Mouse (Mus musculus): ENCODE results near the gene F2rl1. TPM values are rescaled to one million over a fixed set of nuclear protein-coding genes. Genes with fewer than 3 reads are reported as not detected.

Gene F2rl1
- polyA plus RNA-seq, 1 experiment, result not detected

DNA sequence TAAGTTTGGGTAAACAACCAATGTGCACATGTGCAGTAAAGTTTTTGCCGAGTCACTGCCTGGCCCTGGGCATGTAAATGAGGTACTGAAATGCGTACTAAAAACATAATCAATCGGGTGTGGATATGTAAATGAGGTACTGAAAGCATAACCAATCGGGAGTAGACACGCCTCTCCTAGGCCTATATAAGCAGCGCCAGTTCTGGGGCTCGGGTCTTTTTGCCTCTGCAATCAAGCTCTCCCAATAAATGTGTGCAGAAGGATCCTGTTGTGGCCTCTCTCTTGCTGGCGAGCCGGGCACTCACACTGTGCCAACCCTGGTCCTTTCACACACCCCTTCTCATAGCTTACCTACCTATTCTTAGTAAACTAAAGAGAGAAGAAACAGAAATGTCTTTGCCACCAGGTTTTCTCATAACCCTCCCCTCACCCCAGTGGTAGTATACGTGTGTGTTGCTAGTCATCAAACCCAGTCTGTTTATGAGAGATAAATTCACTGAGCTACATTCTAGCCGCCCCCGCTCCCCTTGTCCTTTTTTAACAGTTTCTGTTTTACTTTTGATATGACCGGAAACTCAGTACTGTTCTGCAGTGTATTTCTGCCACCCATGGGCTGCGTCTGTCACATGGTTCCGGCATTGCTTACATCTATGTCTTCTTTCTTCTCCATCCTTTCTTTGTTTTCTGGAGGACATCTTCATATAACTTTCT is 42.0 kb upstream of the F2rl1 start:
- Histone ChIP-seq H3K36me3 (ENCODE audit: control insufficient read depth, insufficient read depth) (no peaks in the 10 kb centered on the region), H3K79me2 (ENCODE audit: control insufficient read depth, insufficient read depth) (no peaks in the 10 kb centered on the region), H3K4me3 (no peak overlapping the region), H3K4me2 (ENCODE audit: low read depth) (no peak overlapping the region), H3K27me3 (ENCODE audit: control insufficient read depth, insufficient read depth, insufficient read length) (no peaks in the 10 kb centered on the region), H3ac (ENCODE audit: control insufficient read depth, insufficient read length) (no peak overlapping the region)
- TF ChIP-seq REST (IDR thresholded peaks at IDR 0.05; ENCODE audit: insufficient read depth, insufficient read length), result no peak
- TF ChIP-seq SRF (IDR thresholded peaks at IDR 0.05; ENCODE audit: control insufficient read depth, insufficient read length, low read depth), result no peak
- no peak for TF ChIP-seq POLR2AphosphoS2 (IDR thresholded peaks at IDR 0.05; ENCODE audit: insufficient read length, low read depth)
- TF ChIP-seq CEBPB (IDR thresholded peaks at IDR 0.05; ENCODE audit: insufficient read depth, poor library complexity, severe bottlenecking), result no peak
- TF ChIP-seq MYOD1 (IDR thresholded peaks at IDR 0.05; ENCODE audit: control insufficient read depth in 1 of 3, insufficient read length in 2 of 3, low read depth in 2 of 3), result no peak
- no peak for TF ChIP-seq E2F4 (IDR thresholded peaks at IDR 0.05; ENCODE audit: insufficient read depth)

DNA sequence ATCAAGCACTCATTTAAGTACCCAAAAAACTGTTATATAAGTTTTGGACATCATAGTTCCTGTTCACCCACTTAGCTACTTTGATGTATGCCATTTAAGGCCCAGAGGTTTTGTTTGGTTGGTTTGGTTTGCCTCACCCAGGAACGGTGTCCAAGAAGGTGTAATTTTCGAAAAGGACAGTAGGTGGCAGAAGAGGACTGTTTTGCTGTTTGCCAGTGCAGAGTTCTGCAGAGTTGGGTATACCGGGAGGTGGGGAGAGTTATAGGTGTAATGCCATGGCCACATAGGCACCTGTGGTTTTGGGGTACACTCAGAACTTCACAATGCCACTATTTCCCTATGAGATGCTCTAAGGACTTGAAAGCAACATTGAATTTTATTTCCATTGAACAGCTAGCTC is 38.7 kb upstream of the F2rl1 start:
- Histone ChIP-seq H3K4me3 (no peak overlapping the region), H3K27me3 (ENCODE audit: control insufficient read depth, insufficient read depth, insufficient read length) (no peaks in the 10 kb centered on the region), H3K79me2 (ENCODE audit: control insufficient read depth, insufficient read depth) (no peaks in the 10 kb centered on the region), H3K4me2 (ENCODE audit: low read depth) (no peak overlapping the region), H3ac (ENCODE audit: control insufficient read depth, insufficient read length) (no peak overlapping the region), H3K36me3 (ENCODE audit: control insufficient read depth, insufficient read depth) (no peaks in the 10 kb centered on the region)
- TF ChIP-seq REST (IDR thresholded peaks at IDR 0.05; ENCODE audit: insufficient read depth, insufficient read length), result no peak
- TF ChIP-seq SRF (IDR thresholded peaks at IDR 0.05; ENCODE audit: control insufficient read depth, insufficient read length, low read depth), result no peak
- no peak for TF ChIP-seq POLR2AphosphoS2 (IDR thresholded peaks at IDR 0.05; ENCODE audit: insufficient read length, low read depth)
- no peak for TF ChIP-seq POLR2A (IDR thresholded peaks at IDR 0.05; ENCODE audit: insufficient read length, low read depth)
- no peak for TF ChIP-seq E2F4 (IDR thresholded peaks at IDR 0.05; ENCODE audit: insufficient read depth)
- TF ChIP-seq TCF12 (IDR thresholded peaks at IDR 0.05; ENCODE audit: insufficient read depth, poor library complexity, severe bottlenecking), result no peak
- TF ChIP-seq TCF3 (IDR thresholded peaks at IDR 0.05; ENCODE audit: insufficient read length, low read depth), result no peak
- TF ChIP-seq CEBPB (IDR thresholded peaks at IDR 0.05; ENCODE audit: insufficient read depth, poor library complexity, severe bottlenecking), result no peak
- no peak for TF ChIP-seq MYOG (IDR thresholded peaks at IDR 0.05; ENCODE audit: control insufficient read depth in 1 of 3, insufficient read depth in 1 of 3, insufficient read length in 2 of 3, low read depth in 2 of 3)
- no peak for TF ChIP-seq MYOD1 (IDR thresholded peaks at IDR 0.05; ENCODE audit: control insufficient read depth in 1 of 3, insufficient read length in 2 of 3, low read depth in 2 of 3)
- no peak for TF ChIP-seq MAX (IDR thresholded peaks at IDR 0.05; ENCODE audit: low read depth)
- no peak for TF ChIP-seq USF1 (IDR thresholded peaks at IDR 0.05; ENCODE audit: low read depth)

DNA sequence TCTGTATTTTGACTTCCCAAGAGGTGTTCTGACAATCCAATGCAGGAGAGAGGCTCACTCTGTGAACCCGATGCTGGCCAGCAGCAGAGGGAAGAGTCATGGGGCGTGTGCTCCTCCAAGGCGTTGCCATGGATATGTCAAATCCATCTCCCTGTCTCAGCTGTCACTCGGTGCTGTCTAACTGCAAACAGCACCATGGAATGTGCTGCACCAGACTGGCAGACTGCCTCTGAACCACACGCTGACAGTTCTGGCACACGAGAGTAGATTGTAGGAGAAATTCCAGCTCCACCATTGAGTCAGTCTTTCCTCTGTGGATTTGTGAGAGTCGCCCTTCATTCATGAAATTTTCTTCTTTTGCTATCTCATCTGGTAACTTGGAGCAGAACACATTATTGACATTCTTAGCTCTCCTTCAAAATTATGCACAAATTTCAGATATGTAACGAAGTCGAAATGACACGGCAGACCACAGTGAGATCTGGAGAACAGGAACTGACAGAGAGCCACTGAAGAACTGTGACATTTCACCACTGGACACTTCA is 38.1 kb upstream of the F2rl1 start:
- Histone ChIP-seq H3K36me3 (ENCODE audit: control insufficient read depth, insufficient read depth) (no peaks in the 10 kb centered on the region), H3K79me2 (ENCODE audit: control insufficient read depth, insufficient read depth) (no peaks in the 10 kb centered on the region), H3K4me2 (ENCODE audit: low read depth) (no peak overlapping the region), H3K27me3 (ENCODE audit: control insufficient read depth, insufficient read depth, insufficient read length) (no peaks in the 10 kb centered on the region), H3ac (ENCODE audit: control insufficient read depth, insufficient read length) (no peak overlapping the region), H3K4me3 (no peak overlapping the region)
- TF ChIP-seq CEBPB (IDR thresholded peaks at IDR 0.05; ENCODE audit: insufficient read depth, poor library complexity, severe bottlenecking) (no peak), MYOG (IDR thresholded peaks at IDR 0.05; ENCODE audit: control insufficient read depth in 1 of 3, insufficient read depth in 1 of 3, insufficient read length in 2 of 3, low read depth in 2 of 3) (peak in 1 of 3 experiments; percentile 15), MYOD1 (IDR thresholded peaks at IDR 0.05; ENCODE audit: control insufficient read depth in 1 of 3, insufficient read length in 2 of 3, low read depth in 2 of 3) (peak in 1 of 3 experiments; percentile 32)

DNA sequence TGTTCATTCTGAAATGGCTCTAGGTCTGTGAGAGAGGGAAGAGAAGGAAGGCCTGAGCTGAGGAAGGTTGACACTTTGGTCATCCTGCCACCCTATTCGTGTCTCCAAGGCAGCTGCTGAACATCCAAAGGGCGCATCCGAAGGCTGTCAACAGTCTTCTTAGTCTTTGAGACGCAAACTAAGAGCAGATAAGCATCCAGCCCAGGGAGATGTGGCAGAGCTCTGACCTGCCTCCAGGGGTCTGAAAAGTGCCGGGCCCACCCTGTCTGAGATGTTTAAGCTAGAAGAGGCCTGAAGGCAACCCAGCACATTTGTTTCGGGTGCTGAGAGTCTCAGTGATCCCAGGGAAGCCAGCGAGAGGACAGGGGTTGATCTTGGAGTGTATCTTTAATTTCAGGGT is 32.3 kb upstream of the F2rl1 start:
- no peak overlapping the region for H3K4me3 ChIP-seq
- H3K36me3 ChIP-seq (ENCODE audit: control insufficient read depth, insufficient read depth), result no peaks in the 10 kb centered on the region
- no peak for TF ChIP-seq REST (IDR thresholded peaks at IDR 0.05; ENCODE audit: insufficient read depth, insufficient read length)
- TF ChIP-seq CEBPB (IDR thresholded peaks at IDR 0.05; ENCODE audit: insufficient read depth, poor library complexity, severe bottlenecking), result no peak
- no peak for TF ChIP-seq POLR2AphosphoS2 (IDR thresholded peaks at IDR 0.05; ENCODE audit: insufficient read length, low read depth)
- TF ChIP-seq MAX (IDR thresholded peaks at IDR 0.05; ENCODE audit: low read depth), result no peak
- no peak for TF ChIP-seq SRF (IDR thresholded peaks at IDR 0.05; ENCODE audit: control insufficient read depth, insufficient read length, low read depth)
- no peak for TF ChIP-seq TCF3 (IDR thresholded peaks at IDR 0.05; ENCODE audit: insufficient read length, low read depth)
- no peak for TF ChIP-seq MYOD1 (IDR thresholded peaks at IDR 0.05; ENCODE audit: control insufficient read depth in 1 of 3, insufficient read length in 2 of 3, low read depth in 2 of 3)
- no peak for TF ChIP-seq USF1 (IDR thresholded peaks at IDR 0.05; ENCODE audit: low read depth)
- TF ChIP-seq TCF12 (IDR thresholded peaks at IDR 0.05; ENCODE audit: insufficient read depth, poor library complexity, severe bottlenecking), result no peak
- TF ChIP-seq E2F4 (IDR thresholded peaks at IDR 0.05; ENCODE audit: insufficient read depth), result no peak
- no peak for TF ChIP-seq POLR2A (IDR thresholded peaks at IDR 0.05; ENCODE audit: insufficient read length, low read depth)
- TF ChIP-seq MYOG (IDR thresholded peaks at IDR 0.05; ENCODE audit: control insufficient read depth in 1 of 3, insufficient read depth in 1 of 3, insufficient read length in 2 of 3, low read depth in 2 of 3), result no peak
- H3K27me3 ChIP-seq (ENCODE audit: control insufficient read depth, insufficient read depth, insufficient read length), result no peaks in the 10 kb centered on the region
- no peak overlapping the region for H3K4me2 ChIP-seq (ENCODE audit: low read depth)
- no peak overlapping the region for H3ac ChIP-seq (ENCODE audit: control insufficient read depth, insufficient read length)
- H3K79me2 ChIP-seq (ENCODE audit: control insufficient read depth, insufficient read depth), result no peaks in the 10 kb centered on the region
